Comparison of ENCODE assay signal across 8 mouse cellular contexts in the genomic region with DNA sequence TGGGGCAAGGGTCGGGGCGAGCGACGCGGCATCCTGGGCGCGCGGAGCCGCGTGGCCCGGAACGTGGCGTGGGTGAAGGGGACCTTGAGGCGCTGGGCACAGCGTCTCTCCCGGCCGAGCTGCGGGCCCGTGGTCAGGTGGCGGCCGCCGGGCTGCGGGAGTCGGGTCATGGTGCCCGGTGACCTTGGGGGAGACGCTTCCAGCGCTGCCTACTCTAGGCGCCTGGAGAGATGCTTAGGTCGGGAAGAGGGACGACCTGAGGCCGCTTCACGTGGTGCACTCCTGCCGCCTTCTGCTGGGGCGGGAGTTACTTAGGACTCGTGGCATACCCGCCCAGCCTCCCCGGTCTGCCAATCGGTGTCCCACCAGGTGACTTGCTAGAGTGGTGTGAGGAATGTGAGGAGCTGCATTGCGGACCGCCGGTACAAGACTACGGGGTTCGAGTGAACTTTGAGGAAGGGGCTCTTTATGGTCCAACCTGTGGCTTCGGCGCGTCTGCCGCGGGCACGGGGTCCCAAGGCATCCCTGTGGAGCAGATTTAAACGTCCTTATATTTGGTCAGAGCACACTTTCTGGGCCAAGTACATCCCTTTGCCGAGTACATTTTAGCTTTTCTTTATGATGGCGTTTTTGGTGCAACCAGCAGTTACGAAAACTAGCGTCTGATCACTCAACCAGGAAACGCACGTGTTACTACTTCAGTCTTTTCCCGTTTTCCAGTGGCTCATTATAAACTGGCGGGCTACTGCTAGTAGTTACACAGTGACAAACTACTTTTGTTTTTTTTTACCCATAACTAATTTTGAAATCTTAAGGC. TPM values are rescaled to one million over a fixed set of nuclear protein-coding genes. Genes with fewer than 3 reads are reported as not detected.
DNase-seq lines count a peak whose midpoint lies in the region; ATAC-seq and TF ChIP-seq lines count a peak whose summit lies in the region.

No protein-coding gene starts in this region.

- DNase-seq in Patski (ENCODE audit: low read depth, low spot score) = no peak
- peak; percentile 75 to 77 for DNase-seq in cerebellum, adult 2 months
- peak; percentile 16 to 51 for DNase-seq in frontal cortex, adult 2 months (ENCODE audit: extremely low spot score in 1 of 2, low spot score in 1 of 2)
- peak; percentile 67 for DNase-seq in hindbrain, embryonic 10.5 days (ENCODE audit: low spot score)
- peak; percentile 32 to 37 for DNase-seq in layer of hippocampus, postnatal 14 days (ENCODE audit: low spot score in 2 of 2)
- peak; percentile 65 for DNase-seq in lung, postnatal 10 days
- peak; percentile 33 for DNase-seq in ovary, postnatal 10 days (ENCODE audit: low spot score)
- DNase-seq in urinary bladder, adult 2 months (ENCODE audit: low spot score) = peak; percentile 53

- no peaks in the 10 kb centered on the region for H3K4me1 ChIP-seq in cerebellum, adult 2 months (ENCODE audit: control insufficient read depth, insufficient read depth, low read length)
- H3K4me1 ChIP-seq in hindbrain, embryonic 10.5 days (replicated peaks) = peaks cover 28% of the 10 kb centered on the region

- POLR2A ChIA-PET in Patski (lab: Charles Lee) = interaction anchor here (0.7 to 3.4 kb wide), 11 partner anchors 10 to 152 kb away, joined by 3 to 24 read pairs (median 4); no protein-coding TSS in a partner anchor

- in situ Hi-C loops in Patski (cut with MboI; ENCODE audit: low pct_unique_long_range_greater_than_20kb) = no loop called here

- peak overlapping the region; percentile 73 for H3K27ac ChIP-seq in cerebellum, adult 2 months (ENCODE audit: insufficient read depth, low read length)
- peak overlapping the region; percentile 96 for H3K27ac ChIP-seq in hindbrain, embryonic 10.5 days

- peak overlapping the region; percentile 91 for H3K4me3 ChIP-seq in cerebellum, adult 2 months (replicated peaks; ENCODE audit: insufficient read depth, low read depth, low read length)
- H3K4me3 ChIP-seq in hindbrain, embryonic 10.5 days = peak overlapping the region; percentile 92

- no peaks in the 10 kb centered on the region for H3K27me3 ChIP-seq in Patski
- H3K27me3 ChIP-seq in cerebellum, adult 2 months (ENCODE audit: control insufficient read depth, insufficient read depth, low read length) = no peaks in the 10 kb centered on the region
- H3K27me3 ChIP-seq in hindbrain, embryonic 10.5 days (ENCODE audit: insufficient read depth, poor library complexity, severe bottlenecking) = no peaks in the 10 kb centered on the region

- no peaks in the 10 kb centered on the region for H3K36me3 ChIP-seq in hindbrain, embryonic 10.5 days

- no peak for TF ChIP-seq CTCF in Patski (IDR thresholded peaks at IDR 0.05)
- TF ChIP-seq CTCF in cerebellum, adult 2 months (IDR thresholded peaks at IDR 0.05; ENCODE audit: borderline replicate concordance, insufficient read depth, low read depth, low read length) = no peak

- WGBS in cerebellum, adult 2 months = under 1% methylated on average over 58 of the region's 58 CpGs
- WGBS in hindbrain, embryonic 10.5 days = under 1% methylated on average over 58 of the region's 58 CpGs

- peak; percentile 79 for ATAC-seq in Patski

- no peak for TF ChIP-seq POLR2A in cerebellum, adult 2 months (IDR thresholded peaks at IDR 0.05; ENCODE audit: borderline replicate concordance, insufficient read depth, low read length)

- CTCF ChIA-PET in Patski (lab: Charles Lee) = interaction anchor here (0.6 to 6.3 kb wide), 8 partner anchors 31 to 127 kb away, joined by 3 to 74 read pairs (median 4); partner anchors contain the start of gene Lrig2

- H3K9me3 ChIP-seq in hindbrain, embryonic 10.5 days = no peaks in the 10 kb centered on the region

RNA-seq across cellular contexts. Expression of gene Slc16a1, which starts 0.7 kb away (rescaled TPM):
- 48.1 TPM for polyA plus RNA-seq in Patski (2021)
- polyA plus RNA-seq in cerebellum, adult 2 months (2012; rRNA removed) = 29.9 and 31.9 TPM in 2 replicates
- 22.1 and 23.0 TPM in 2 replicates for polyA plus RNA-seq in frontal cortex, adult 2 months (2012; rRNA removed)
- polyA plus RNA-seq in hindbrain, embryonic 10.5 days (2016; fragmentation: Nextera tagmentation; extraction: Ambion mirVana) = 29.7 and 45.0 TPM in 2 replicates
- 10 to 100 TPM; 71.6 to 74.2 TPM for total RNA-seq in layer of hippocampus, postnatal 14 days (2021)
- polyA plus RNA-seq in urinary bladder, adult 2 months (2012; rRNA removed) = 24.7 and 25.4 TPM in 2 replicates
